Mouse (Mus musculus) forebrain, embryonic 16.5 days (tissue): ENCODE measurements at regions not wholly inside any gene's neighbourhood (a gene's known extent, or its start where the extent isn't known, plus 50 kb on each side); places are given as distances from the start of the nearest gene placed in this dataset.
"Not testable (repeated sequence)": the region's sequence is repeated elsewhere in the genome, so short reads cannot be mapped to it uniquely, and the experiment has no call there.

Source experiments
- ATAC-seq: fragments of 200-750 bp; cut with Nextera tagmentation; 2 replicates; pipeline ENCODE4 v1.8.0; 2017; ENCODE audit warnings: mild to moderate bottlenecking, moderate library complexity
- H3K27ac ChIP-seq: fragments of 300-500 bp; sonication (generic); 2 replicates; pipeline ENCODE4 v1.5.1; 2014; ENCODE audit warnings: low read length, control low read depth
- H3K27me3 ChIP-seq: fragments of 300-500 bp; sonication (generic); replicated peaks from 2 replicates; pipeline ENCODE4 v1.6.1; 2014; ENCODE audit warnings: low read length; ENCODE audit not compliant: control insufficient read depth, insufficient read depth
- H3K36me3 ChIP-seq: fragments of 300-500 bp; sonication (generic); 2 replicates; pipeline ENCODE4 v1.6.1; 2014; ENCODE audit not compliant: control insufficient read depth, insufficient read depth
- H3K4me1 ChIP-seq: fragments of 300-500 bp; sonication (generic); replicated peaks from 2 replicates; pipeline ENCODE4 v1.6.1; 2014; ENCODE audit warnings: low read length; ENCODE audit not compliant: control insufficient read depth, insufficient read depth
- H3K4me2 ChIP-seq: fragments of 300-500 bp; sonication (generic); 2 replicates; pipeline ENCODE4 v1.6.1; 2014; ENCODE audit warnings: mild to moderate bottlenecking, low read length, control low read depth
- H3K4me3 ChIP-seq: fragments of 300-500 bp; sonication (generic); replicated peaks from 2 replicates; pipeline ENCODE4 v1.5.1; 2014; ENCODE audit warnings: mild to moderate bottlenecking, low read length, control low read depth
- H3K9ac ChIP-seq: fragments of 300-500 bp; sonication (generic); replicated peaks from 2 replicates; pipeline ENCODE4 v1.6.1; 2014; ENCODE audit warnings: low read depth, low read length, control low read depth
- H3K9me3 ChIP-seq: fragments of 300-500 bp; sonication (generic); 2 replicates; pipeline ENCODE4 v1.6.1; 2016; ENCODE audit warnings: low read length; ENCODE audit not compliant: control insufficient read depth
- WGBS: fragments of 180-500 bp; shearing (Covaris S2); extraction: QIAGEN DNeasy Blood & Tissue Kit; methylation state at CpG from one replicate; pipeline ENCODE4 v1.1.7; 2014; 5-methylcytosine and 5-hydroxymethylcytosine counted together

- no peak for ATAC-seq
- no peaks in the 10 kb centered on the region for H3K9me3 ChIP-seq
- H3K36me3 ChIP-seq, result no peaks in the 10 kb centered on the region
- WGBS, result 69% methylated on average over 7 of the region's 7 CpGs
- H3K9ac ChIP-seq, result no peak overlapping the region
- H3K4me2 ChIP-seq, result no peak overlapping the region
- no peak overlapping the region for H3K27ac ChIP-seq
- no peaks in the 10 kb centered on the region for H3K4me1 ChIP-seq
- no peaks in the 10 kb centered on the region for H3K27me3 ChIP-seq
- no peak overlapping the region for H3K4me3 ChIP-seq
These were observed 88.0 kb upstream of the Nabp1 start for GRCm38 (mm10) chr1:51566170-51566649.

GRCm38 (mm10) chr1:51556616-51557015, 78.4 kb upstream of the Nabp1 start:
- WGBS, result 97% methylated on average over 4 of the region's 4 CpGs
- not testable (repeated sequence) for H3K36me3 ChIP-seq, H3K27ac ChIP-seq, H3K4me2 ChIP-seq, H3K9me3 ChIP-seq, H3K4me1 ChIP-seq, H3K27me3 ChIP-seq, H3K4me3 ChIP-seq, H3K9ac ChIP-seq, ATAC-seq

- Histone ChIP-seq H3K4me3 (no peak overlapping the region), H3K4me1 (no peaks in the 10 kb centered on the region)
- no peak for ATAC-seq
These were observed 75.5 kb upstream of the Nabp1 start for GRCm38 (mm10) chr1:51553738-51554137.

GRCm38 (mm10) chr1:51551624-51552023, 73.4 kb upstream of the Nabp1 start:
- Histone ChIP-seq H3K27ac (no peak overlapping the region), H3K27me3 (no peaks in the 10 kb centered on the region), H3K9me3 (no peaks in the 10 kb centered on the region), H3K36me3 (no peaks in the 10 kb centered on the region), H3K4me3 (no peak overlapping the region), H3K9ac (no peak overlapping the region), H3K4me1 (no peaks in the 10 kb centered on the region), H3K4me2 (no peak overlapping the region)
- WGBS, result 58% methylated on average over 5 of the region's 5 CpGs
- ATAC-seq, result peak; percentile 43; the same call in 1 of the 2 replicates

More at GRCm38 (mm10) chr1:51553738-51554137, 75.5 kb upstream of the Nabp1 start:
- Histone ChIP-seq H3K36me3 (no peaks in the 10 kb centered on the region), H3K27ac (no peak overlapping the region), H3K9me3 (no peaks in the 10 kb centered on the region), H3K27me3 (no peaks in the 10 kb centered on the region), H3K9ac (no peak overlapping the region), H3K4me2 (no peak overlapping the region)
- 79% methylated on average over 6 of the region's 6 CpGs for WGBS

- no peaks in the 10 kb centered on the region for H3K4me1 ChIP-seq
- H3K27me3 ChIP-seq, result no peaks in the 10 kb centered on the region
- WGBS, result 81% methylated on average over 5 of the region's 5 CpGs
- H3K36me3 ChIP-seq, result no peaks in the 10 kb centered on the region
- H3K27ac ChIP-seq, result no peak overlapping the region
- H3K4me3 ChIP-seq, result no peak overlapping the region
- H3K9ac ChIP-seq, result no peak overlapping the region
- ATAC-seq, result no peak
- no peaks in the 10 kb centered on the region for H3K9me3 ChIP-seq
- H3K4me2 ChIP-seq, result no peak overlapping the region
These were observed 64.6 kb upstream of the Nabp1 start for GRCm38 (mm10) chr1:51542801-51543200.

GRCm38 (mm10) chr1:51539634-51540033, 61.4 kb upstream of the Nabp1 start:
- Histone ChIP-seq H3K4me3 (no peak overlapping the region), H3K27ac (no peak overlapping the region), H3K9me3 (no peaks in the 10 kb centered on the region), H3K4me1 (no peaks in the 10 kb centered on the region), H3K36me3 (no peaks in the 10 kb centered on the region), H3K27me3 (no peaks in the 10 kb centered on the region), H3K4me2 (no peak overlapping the region), H3K9ac (no peak overlapping the region)
- no peak for ATAC-seq
- 67% methylated on average over 4 of the region's 4 CpGs for WGBS

- WGBS, result 67% methylated on average over 2 of the region's 2 CpGs
- Histone ChIP-seq H3K27me3 (no peaks in the 10 kb centered on the region), H3K4me1 (no peaks in the 10 kb centered on the region), H3K27ac (no peak overlapping the region), H3K9ac (no peak overlapping the region), H3K4me2 (no peak overlapping the region), H3K9me3 (no peaks in the 10 kb centered on the region), H3K36me3 (no peaks in the 10 kb centered on the region), H3K4me3 (no peak overlapping the region)
- ATAC-seq, result no peak
These were observed 60.6 kb upstream of the Nabp1 start for GRCm38 (mm10) chr1:51538836-51539235.

- H3K36me3 ChIP-seq, result no peaks in the 10 kb centered on the region
- H3K9ac ChIP-seq, result no peak overlapping the region
- WGBS, result 93% methylated on average over 7 of the region's 7 CpGs
- no peak overlapping the region for H3K27ac ChIP-seq
- no peak overlapping the region for H3K4me2 ChIP-seq
- H3K4me1 ChIP-seq, result no peaks in the 10 kb centered on the region
- no peaks in the 10 kb centered on the region for H3K9me3 ChIP-seq
- H3K27me3 ChIP-seq, result no peaks in the 10 kb centered on the region
- H3K4me3 ChIP-seq, result no peak overlapping the region
- no peak for ATAC-seq
These were observed 59.6 kb upstream of the Nabp1 start for GRCm38 (mm10) chr1:51537765-51538360.

- no peak for ATAC-seq
- Histone ChIP-seq H3K36me3 (no peaks in the 10 kb centered on the region), H3K9me3 (no peaks in the 10 kb centered on the region), H3K4me3 (no peak overlapping the region), H3K27me3 (no peaks in the 10 kb centered on the region), H3K27ac (no peak overlapping the region), H3K4me1 (no peaks in the 10 kb centered on the region), H3K4me2 (no peak overlapping the region), H3K9ac (no peak overlapping the region)
- 92% methylated on average over 1 of the region's 1 CpGs for whole genome bisulfite sequencing
These were observed 57.9 kb upstream of the Nabp1 start for GRCm38 (mm10) chr1:51536076-51536475.

- Histone ChIP-seq H3K9me3 (no peaks in the 10 kb centered on the region), H3K4me1 (peaks cover under 1% of the 10 kb centered on the region; the same call in 1 of the 2 replicates), H3K27me3 (no peaks in the 10 kb centered on the region), H3K9ac (no peak overlapping the region), H3K4me3 (no peak overlapping the region), H3K27ac (no peak overlapping the region), H3K36me3 (no peaks in the 10 kb centered on the region), H3K4me2 (no peak overlapping the region)
- 98% methylated on average over 2 of the region's 2 CpGs for WGBS
- ATAC-seq, result no peak
These were observed 57.2 kb upstream of the Nabp1 start for GRCm38 (mm10) chr1:51535414-51535813.
